Mouse (Mus musculus) layer of hippocampus, adult 18-20 months (tissue): ENCODE results near the gene Amd1. TPM values are rescaled to one million over a fixed set of nuclear protein-coding genes. Genes with fewer than 3 reads are reported as not detected.

Experiments
- DNase-seq, 2 experiments: peaks; one replicate each; pipeline ENCODE4 v3.0.0; 2022; ENCODE audit warnings: low spot score in 2 of 2
- total RNA-seq, 2 experiments: library from RNA; stranded (reverse); gene quantifications; 2 replicates each; pipeline ENCODE4 v1.2.3; 2021

Amd1 gene
- total RNA-seq, 2 experiments from 2014 or later = 91.5 to 95.0 TPM

DNA sequence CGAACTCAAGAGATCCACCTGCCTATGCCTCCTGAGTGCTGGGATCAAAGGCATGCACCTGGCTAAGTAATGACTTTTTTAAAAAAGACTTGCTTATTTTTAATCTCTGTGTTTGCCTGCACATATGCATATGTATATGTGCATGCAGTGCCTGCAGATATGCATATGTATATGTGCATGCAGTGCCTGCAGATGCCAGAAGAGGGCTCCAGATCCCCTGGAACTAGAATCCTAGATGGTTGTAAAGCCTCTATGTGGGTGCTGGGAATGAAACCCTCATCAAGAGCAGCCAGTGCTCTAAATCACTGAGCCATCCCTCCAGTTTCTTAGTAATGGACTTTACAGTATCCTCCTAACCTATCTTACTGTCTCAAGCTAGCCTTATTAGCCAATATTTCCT is 4.0 kb upstream of the Amd1 start:
- DNase-seq = no peak

DNA sequence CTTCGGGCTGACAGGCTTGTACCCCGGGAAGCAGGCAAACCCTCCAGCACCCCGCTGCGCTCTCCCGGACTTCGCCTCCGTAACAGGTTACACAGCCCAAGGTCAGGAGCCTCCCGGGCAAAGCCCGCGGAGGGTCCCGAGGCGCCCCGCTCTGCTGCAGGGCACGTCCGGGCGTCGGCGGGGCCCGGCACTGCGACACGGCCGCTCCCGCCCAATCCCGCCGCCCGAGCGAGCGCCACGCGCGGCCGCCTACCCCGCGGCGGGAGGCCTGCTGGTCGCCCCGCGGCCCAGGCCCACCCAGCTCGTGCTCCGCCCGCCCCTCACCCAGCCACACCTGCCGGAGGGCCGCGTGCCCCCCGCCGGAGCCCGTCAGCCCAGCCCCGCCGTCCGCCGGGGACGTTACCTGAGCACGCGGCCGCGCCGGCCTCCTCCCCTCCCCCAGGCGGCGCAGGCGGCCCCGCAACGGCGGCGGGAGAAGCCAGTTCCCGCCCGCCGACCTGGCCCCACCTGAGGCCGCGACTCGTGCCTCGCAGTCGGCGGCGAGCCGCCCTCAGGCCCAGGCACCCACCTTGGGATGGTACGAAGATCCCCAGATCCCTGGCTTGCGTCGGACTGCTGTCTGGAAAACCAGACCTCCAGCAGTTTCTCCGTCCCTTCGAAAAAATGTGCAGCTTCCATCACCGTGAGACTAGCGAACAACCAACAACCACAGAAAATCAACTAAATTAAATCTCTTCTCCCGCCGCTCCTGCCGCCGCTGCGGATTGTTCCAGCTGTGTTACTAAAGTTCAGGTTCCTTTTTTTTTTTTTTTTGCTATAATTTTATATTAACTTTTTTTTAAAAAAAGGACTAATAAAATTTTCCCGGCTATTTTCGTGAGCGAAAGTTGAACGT is 558 bp downstream of the Amd1 start:
- peak in 1 of 2 experiments; percentile 37 for DNase-seq

DNA sequence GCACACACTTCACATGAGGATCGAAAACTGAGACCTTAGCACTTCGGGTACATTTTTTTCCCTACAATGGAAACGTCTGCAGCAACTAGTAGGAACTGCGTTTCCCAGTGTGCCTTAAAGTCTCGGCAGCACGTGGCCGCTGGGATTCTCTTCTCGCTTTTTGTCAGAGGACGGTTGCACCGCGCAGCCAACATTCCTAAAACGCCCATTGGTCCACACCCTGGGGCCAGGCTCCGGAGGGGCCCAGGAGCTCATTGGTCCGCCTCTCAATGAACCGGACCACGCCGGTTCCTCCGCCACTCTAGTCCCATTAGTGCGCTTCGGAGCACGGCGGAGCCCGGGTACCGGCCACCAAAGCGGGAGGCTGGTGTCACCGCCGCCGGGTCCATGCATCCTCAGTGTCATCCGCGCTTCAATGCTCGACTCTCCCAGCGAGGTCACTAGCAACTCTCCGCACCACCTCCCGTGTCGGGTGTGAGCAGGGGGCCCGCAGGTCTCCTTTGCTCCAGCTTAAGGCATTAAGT is 1.3 kb downstream of the Amd1 start:
- DNase-seq = peak; percentile 78 to 86

DNA sequence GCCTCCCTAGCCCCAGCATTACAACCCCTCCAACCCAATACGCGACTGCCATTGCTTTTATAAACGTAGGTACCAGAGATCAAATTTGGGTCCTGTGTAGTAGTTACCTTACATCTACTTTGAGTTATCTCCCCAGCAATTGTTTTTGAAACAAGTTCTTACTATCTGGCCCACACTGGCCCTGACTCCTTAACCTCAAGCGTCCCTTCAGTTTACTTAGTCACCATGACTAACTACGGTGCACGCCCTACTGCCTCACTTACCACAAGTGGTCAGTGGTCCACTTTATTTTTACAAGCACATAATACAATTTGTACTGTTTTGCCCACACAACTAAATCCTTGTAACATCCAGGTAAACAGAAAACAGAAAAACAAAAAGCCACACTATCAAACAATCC is 9.3 kb downstream of the Amd1 start:
- DNase-seq = no peak

DNA sequence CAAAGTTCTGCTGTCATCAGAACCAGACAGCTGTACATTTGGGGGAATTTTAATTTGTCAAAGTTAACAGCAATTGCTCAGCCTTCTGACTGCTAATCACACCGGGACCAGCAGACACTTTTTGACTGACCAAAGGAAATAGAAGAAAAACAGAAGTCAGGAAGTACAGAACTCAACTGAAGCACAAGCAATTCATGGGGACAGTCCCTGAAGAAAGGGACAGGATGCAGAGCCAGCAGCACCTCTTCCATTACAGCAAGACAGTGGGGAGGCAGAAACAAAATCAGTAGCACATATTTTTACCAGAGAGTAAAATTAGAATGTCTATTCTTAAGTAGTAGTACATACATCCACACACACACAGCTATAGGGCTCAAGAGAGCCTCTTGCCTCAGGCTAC is 15.2 kb downstream of the Amd1 start:
- no peak for DNase-seq

DNA sequence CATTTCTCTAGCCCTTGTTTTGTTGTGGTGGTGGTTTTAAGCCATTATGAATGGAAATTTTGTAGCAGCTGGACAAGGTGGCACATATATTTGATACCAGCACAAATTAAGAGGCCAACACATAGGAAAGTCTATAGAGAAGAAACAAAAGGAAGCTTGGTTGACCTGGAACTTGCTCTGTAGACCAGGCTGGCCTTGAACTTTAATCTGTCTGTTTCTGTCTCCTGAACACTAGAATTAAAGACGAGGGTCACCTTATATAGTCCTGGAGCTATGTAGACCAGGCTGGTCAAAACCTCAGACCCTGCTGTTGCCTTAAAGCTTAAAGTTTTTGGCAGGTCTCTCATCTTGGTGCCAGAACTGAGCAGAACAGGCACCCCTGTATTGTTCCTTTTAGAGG is 16.4 kb downstream of the Amd1 start:
- no peak for DNase-seq

DNA sequence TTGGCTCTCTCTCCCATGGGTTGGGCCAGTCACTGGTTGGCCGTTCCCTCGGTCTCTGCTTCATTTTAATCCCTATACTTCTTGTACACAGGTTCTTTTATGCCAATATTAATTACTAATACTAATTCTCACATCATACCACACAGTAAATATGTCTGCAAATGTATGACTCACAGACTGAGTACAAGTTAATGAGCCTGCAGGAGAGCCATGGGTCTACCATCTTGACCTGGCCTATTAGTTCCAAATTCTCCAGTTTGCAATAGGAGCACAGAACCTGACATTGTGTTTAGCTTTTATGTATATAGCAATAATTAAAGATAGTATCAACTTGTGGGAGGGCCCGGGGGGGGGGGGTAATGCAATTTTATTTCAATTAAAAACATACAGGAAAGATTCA is 17.0 kb downstream of the Amd1 start:
- DNase-seq = no peak

DNA sequence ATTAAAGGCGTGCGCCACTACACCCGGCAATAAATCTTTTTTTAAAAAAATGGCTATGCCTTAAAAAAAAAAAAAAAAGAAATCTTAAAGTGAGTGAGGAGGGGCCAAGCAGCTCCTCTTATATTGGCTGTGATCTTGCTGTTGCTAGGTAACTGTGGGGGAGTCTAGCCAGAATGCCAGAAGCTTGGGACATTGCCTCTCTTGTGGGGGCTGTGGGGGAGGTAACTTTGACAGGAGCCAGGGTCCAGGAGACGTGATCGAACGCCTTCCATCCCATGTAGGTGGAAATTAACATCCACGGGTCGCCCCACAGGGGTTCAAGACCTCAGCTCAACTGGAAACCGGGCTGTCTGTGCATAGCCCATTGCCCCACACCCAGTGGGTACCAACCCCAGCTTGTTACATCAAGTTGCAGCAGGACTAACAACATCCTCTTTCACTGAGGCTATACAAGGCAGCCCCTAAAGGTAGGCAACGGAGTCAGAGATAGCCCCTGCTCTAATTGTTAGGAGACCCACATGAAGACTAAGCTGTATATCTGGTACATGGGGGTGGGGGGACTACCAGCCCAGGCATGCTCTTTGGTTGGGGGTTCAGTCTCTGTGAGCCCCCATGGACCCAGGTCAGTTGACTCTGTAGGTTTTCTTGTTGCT is 17.7 kb downstream of the Amd1 start:
- DNase-seq = peak; percentile 56 to 65

DNA sequence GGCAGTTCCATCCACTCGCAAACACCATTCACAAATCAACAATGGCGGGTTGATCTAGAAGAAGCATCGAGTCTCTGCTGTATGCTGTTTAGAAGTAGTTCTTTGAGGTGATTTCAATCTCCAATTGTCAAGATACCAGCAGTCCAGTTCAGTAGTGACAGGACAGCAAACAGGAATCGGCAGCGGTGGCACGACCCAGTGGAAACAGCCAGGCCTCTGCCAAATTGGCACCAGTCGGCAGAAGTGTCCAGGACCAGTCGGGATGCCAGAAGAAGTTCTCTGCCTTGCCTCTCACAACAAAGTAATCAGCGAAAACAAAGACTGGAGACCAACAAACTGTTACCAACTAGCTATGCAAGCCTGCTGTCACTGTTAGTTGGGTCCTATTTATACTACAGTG is 18.4 kb downstream of the Amd1 start:
- no peak for DNase-seq

DNA sequence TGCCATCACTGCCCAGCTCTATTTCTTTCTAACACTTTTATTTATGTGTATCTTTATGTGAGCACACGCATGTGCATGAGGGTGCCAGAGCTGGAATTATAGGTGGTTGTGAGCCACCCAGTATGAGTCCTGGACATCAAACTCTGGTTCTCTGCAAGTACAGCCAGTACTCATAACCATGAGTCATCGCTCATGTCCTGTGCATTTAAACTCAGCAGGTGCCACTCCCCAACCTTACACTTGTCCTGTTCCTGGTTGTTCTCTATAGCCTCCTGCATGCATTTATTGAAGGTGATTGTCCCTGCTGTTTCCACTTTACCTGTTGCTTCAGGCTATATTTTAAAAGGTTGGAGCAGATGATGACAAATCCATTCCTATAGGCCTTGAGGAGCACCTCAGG is 20.4 kb downstream of the Amd1 start:
- DNase-seq = no peak

DNA sequence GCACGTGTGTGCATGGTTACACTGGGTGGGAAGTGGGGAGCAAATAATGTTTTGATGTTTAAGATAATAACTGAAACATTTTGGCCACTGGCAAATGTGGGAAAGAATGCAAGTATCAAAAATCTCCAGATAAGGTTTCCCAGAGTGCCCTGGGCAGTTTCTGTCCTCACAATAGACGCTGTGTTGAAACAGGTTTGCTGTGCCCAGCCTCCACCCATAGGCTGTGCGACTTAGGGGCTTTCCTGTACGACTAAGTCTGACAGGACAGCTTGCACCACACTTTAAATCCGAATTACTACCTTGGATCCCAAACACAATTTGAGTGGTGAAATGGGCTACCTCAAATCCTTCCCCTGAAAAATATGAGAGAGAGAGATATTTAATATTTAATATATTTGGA is 23.7 kb downstream of the Amd1 start:
- DNase-seq = no peak

DNA sequence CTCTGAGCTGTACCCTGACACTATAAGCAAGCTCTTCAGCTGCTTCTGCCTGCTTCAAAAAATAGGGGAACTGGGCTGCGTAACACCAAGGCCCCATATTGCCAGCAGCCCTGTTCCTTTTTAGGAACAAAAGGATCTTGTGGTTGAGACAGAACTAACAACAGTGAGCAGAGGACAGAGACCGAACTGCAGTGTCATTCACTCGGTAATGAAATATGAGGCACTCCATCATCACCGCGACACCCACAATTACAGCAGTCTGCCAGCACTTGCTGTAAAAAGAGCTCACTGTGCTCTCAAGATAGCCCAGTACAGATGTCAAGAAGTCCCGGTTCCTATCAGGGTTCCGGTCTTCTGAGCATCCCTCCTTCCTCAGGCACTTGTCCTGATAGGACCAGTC is 26.0 kb downstream of the Amd1 start:
- no peak for DNase-seq

DNA sequence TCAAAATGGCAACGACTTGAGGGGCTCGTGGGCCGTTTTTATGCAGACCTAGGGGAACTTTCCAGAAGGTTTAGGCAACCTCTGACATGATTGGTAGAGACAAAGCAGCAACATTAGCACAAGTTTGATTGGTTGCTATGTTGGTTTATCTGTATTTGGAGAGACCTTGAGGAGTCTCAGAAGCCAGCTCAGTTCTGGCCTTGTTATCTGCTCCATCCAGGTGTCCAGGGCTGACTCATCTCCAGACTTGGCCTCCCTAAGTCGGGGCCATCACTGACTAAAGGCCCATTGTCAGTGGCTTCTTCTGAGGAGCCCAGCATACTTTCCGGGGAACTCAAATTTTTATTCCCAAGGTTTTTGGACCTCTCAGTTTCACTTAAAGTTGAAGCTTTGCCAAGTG is 28.0 kb downstream of the Amd1 start:
- DNase-seq = no peak

DNA sequence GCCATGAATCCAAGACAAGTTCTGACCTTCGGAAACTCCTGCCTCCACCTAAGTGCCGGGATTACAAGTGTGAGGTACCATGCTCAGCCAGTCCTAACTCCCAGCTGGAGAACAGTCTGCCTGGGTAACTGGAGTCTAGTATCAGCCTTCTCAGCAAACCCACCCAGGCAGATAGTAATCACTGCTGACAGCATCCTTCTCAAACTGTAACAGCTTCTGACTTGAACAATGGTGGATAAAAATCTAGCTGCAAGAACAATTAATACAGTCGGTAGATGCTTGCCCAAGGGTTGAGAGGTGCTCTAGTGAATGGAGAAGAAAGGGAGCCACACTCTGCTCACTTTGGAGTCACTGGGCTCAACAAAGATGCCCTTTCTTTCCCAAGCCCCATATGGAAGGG is 30.8 kb downstream of the Amd1 start:
- DNase-seq = no peak

DNA sequence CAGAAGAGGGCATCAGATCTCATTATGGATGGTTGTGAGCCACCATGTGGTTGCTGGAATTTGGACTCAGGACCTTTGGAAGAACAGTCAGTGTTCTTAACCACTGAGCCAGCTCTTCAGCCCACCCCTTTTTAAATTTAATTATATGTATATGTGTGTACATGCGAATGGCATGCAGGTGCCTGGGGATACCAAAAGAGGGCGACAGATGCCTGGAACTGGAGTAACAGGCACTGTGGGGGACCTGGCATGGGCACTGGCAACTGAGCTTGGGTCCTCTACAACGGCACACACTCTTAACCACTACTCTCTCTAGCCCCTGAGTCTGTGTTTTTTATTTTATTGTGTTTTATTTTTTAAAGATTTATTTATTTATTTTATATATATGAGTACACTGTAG is 37.1 kb downstream of the Amd1 start:
- no peak for DNase-seq

DNA sequence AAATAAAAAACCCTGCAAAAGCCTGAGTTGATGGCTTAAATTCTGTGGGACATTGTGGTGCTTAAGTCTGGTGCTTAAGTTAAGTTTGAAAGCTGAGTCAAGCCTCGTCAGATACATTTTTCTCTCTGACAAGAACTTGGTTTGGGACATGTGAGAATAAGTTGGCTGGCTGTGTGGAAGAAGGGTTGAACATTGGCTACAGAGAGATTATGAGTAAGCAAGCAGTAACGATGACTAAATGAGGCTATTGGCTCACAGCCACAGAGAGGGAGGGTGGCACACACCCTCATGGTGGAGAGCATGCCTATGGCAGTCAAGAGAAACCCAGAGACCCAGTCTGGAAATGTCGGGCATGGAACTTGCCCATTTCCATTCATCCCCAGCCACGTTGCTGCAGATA is 38.3 kb downstream of the Amd1 start:
- no peak for DNase-seq

DNA sequence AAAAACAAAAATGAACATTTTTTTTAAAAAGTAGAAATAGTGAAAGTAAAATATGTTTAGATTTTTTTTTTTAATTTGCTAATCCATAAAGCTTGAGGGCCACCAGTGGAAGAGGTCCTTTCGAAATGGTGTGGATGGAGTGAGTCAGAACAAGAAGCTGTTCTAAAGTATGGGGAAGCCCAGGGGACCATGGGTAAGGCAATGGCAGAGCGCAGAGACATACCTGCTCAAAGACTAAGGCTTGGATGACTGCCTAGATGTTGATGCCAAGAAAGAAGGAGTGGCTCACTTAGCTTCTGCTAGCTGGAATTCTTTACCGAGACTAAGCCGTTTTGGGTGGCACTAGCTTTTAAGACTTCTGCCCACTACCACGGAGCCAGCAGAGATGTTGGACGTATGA is 39.8 kb downstream of the Amd1 start:
- no peak for DNase-seq

DNA sequence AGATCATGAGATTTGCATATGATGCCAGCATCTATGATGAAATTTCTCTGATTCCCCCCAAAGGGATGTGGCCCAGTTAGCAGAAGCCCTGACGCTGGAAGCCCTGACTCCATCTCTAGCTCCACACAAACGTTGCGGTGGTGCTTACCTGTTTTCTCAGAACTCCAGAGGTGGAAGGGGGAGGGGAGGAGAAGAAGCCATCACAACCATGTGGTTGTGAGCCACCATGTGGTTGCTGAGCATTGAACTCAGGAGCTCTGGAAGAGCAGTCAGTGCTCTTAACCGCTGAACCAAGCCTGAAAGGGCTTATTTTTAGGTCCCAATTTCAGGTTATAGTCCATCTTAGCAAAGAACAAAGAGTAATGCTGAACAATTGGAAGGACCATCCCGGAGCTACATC is 41.7 kb downstream of the Amd1 start:
- DNase-seq = no peak

DNA sequence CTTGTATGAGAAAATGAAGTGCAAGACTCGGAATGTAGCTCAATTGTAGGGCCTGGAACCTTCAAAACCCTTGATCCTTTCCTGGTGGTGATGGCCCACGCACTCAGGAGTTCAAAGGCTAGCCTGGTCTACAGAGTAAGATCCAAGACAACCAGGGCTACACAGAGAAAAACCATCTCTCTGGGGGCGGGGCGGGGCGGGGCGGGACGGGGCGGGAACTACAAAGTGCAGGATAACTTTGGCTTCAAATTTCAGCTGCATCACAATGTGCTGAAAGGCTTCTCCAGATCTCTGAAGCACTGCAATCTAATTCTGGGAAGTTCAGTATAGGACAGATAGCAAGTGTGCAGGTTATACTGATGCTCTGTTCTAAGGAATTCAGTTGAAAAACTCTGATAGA is 42.4 kb downstream of the Amd1 start:
- DNase-seq = no peak

DNA sequence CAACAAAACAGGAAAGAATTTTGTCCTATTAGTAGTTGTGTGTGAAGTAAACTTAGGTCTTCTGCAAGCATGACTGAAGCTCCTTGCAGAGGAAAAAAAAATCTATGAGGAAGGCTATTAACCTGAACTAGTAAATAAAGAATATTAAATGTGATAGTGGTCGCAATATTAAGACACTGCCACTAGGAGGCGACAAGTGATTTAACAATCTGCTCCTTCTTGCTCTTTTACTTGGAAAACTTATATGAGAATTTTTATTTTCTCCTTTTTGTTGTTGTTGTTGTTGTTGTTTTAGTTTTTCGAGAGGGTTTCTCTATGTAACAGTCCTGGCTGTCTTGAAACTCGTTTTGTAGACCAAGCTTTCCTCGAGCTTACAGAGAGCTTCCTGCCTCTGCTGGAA is 43.0 kb downstream of the Amd1 start:
- DNase-seq = peak in 1 of 2 experiments; percentile 72

DNA sequence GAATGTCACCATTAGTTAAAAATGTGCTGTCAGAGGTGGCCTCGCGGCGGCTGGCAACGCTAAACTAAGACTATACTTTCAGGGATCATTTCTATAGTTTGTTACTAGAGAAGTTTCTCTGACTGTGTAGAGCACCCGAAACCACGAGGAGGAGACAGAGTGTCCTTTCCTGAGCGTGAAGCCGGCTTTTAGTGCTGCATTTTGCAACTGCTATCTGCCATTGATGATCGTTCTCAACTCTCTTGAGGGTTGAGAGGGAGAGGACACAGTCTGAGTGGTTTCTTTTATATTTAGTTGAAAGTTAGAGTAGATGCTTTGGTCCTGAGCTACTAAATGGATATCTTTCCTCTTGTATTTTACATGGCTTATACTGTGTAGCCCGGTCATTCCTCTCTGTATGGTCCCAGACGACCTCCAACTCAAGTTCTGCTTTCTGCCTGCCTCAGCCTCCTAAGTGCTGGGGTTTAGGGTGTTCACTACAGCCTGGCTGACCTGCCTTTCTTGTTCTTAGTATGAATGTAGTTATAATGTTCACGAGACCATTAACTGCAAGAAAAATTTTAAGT is 43.5 kb downstream of the Amd1 start:
- peak; percentile 42 to 69 for DNase-seq
